Mouse (Mus musculus): ENCODE results near the gene Fap.

- TF ChIP-seq CTCF (IDR thresholded peaks at IDR 0.05; ENCODE audit: borderline replicate concordance, insufficient read depth, low read length) (no peak), POLR2A (IDR thresholded peaks at IDR 0.05; ENCODE audit: low read depth, low read length) (no peak)
Observed at GRCm38 (mm10) chr2:62574962-62575361, 1.1 kb upstream of the Fap start.
